Mouse (Mus musculus): ENCODE measurements around the gene Uri1.

Gene Uri1

DNA sequence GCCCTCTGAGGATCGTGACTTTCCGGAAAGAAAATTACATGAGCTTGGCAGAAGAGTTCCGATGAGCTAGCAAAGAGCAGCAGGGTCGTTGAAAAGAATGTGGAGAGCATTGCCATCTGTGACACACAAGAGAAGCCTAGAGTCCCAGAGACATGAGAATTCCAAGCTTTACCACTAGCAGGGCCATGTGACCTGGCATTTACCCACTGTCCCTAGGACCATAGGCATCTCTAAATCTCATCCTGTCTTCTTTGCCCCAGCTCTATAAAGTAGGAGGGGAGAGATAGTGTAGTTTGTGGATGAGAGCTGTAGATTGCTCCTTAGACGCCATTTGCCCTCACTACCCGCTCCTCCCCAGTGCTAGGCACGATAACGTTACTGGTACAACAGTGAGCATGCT is at the start of gene Uri1:
TSS of gene Uri1 (minus strand) at position 101 of the 400 bp plus-strand sequence.
- POLR2A ChIA-PET: interaction anchor here in 3 of 4 experiments (0.7 to 3.2 kb wide), 8 partner anchors 9 to 62 kb away, joined by 3 to 9 read pairs (median 4); no protein-coding TSS in a partner anchor
- CTCF ChIA-PET: no interaction called here

DNA sequence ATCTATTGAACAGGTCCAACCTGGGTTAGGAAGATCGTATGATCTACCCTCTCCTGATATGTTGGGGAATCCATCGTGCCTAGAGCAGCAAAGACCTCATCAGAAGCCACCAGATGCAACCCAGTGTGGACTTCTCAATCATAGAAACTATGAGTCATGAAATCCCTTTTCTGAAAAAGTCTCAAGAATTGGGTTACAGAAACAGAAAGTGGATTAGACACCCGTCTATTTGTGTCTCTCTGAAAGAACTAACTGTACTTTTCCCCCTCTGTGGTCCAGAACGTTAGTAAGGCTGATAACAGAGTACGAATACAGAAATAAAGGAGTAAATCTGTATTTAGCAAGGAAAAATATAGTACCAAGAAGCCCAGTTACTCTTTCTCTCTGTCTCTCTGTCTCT is 47.7 kb upstream of the Uri1 start:
- ChIA-PET POLR2A (no interaction called here), CTCF (no interaction called here)

DNA sequence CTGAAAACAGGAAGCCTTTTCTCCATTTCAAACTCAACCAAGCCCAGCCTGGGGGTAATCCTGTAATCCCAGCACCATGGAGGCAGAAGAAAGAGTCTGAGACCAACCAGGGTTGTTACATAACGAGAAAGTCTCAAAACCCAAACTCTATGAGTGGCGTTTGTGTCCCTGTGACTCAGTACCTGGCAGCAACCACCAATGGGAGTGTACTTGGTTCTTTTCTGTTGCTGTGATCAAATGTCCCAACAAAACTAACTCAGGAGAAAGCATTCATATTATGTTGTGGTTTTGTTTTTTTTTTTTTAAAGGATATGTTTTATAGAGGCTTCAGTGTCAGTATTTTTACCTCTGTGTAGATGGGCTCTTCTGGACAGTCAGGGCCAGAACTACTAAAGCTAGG is 47.3 kb upstream of the Uri1 start:
- ChIA-PET POLR2A (no interaction called here), CTCF (no interaction called here)

DNA sequence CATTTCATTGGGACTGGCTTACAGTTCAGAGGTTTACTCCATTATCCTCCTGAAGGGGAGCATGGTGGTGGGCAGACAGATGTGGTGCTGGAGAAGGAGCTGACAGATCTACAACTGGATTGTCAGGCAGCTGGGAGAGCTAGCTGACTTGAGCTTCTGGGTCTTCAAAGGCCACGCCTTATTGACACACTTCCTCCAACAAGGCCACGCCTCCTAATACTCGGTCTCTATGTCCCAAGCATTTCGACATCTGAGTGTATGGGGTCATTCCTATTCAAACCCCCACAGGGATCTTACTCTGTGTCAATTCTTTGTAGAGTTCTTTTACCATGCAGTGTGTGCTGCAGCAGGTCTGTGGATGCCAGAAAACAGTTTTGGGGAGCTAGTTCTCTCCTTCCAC is 41.1 kb upstream of the Uri1 start:
- ChIA-PET CTCF (interaction anchor here (0.6 to 2.2 kb wide), 6 partner anchors 9 to 118 kb away, joined by 3 to 9 read pairs (median 4); partner anchors contain the start of gene 1600014C10Rik (in 1 of the 4)), POLR2A (interaction anchor here in 3 of 4 experiments (0.6 to 1.9 kb wide), 12 partner anchors 8 to 131 kb away, joined by 3 to 8 read pairs (median 4); partner anchors contain the start of gene Ccne1 (in 1 of the 3))

DNA sequence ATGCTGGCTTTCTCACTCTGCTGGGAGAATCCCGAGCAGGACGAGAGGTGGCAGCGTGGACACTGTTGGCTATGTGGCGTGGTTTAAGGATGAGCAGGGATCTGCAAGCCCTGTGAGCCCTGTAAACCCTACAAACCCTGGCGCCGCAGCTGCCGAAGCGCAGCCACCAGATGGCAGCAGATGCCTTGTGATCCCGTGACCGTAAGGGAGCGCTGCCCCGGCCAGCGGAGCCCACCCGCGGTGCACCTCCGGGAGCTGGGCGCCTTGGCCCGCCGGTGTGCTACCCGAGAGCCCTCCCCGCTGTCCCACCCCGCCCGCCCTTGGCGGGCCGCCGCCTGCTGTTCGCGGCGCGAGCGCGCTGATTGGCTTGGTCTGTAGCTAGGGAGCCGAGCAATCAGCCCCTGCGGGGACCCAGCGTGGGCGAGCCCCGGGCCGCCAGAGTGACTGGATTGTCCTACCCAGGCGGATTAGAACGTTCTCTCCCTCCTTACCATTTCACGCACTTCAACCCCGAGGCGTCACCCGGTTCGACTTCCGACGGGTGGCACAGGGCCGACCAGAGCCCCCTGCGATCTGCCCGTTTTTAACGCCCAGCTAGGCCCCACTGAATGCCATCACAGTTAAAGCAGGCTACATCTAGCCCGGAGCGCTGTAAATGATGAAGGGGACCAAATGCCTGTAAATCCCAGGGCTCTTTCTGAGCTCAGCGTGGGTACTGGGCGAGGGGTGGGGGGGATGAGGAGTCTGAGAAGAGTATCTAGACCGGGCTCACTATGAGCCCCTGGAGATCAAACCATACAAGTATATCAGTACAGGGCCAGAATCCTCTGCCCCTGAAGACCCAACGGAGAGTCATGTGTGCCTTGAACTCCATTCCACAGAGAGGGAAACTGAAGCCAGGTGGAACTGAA is 38.0 kb upstream of the Uri1 start:
- CTCF ChIA-PET: interaction anchor here (0.5 to 2.2 kb wide), 58 partner anchors 9 to 1767 kb away, joined by 3 to 26 read pairs (median 4); partner anchors contain the start of genes 1600014C10Rik (in 2 of the 4), Ccne1 (in 1 of the 4) and Pop4 (in 1 of the 4)
- POLR2A ChIA-PET: interaction anchor here (0.6 to 3.2 kb wide), 38 partner anchors 9 to 194 kb away, joined by 3 to 20 read pairs (median 4); partner anchors contain the start of gene Ccne1 (in 3 of the 4)

DNA sequence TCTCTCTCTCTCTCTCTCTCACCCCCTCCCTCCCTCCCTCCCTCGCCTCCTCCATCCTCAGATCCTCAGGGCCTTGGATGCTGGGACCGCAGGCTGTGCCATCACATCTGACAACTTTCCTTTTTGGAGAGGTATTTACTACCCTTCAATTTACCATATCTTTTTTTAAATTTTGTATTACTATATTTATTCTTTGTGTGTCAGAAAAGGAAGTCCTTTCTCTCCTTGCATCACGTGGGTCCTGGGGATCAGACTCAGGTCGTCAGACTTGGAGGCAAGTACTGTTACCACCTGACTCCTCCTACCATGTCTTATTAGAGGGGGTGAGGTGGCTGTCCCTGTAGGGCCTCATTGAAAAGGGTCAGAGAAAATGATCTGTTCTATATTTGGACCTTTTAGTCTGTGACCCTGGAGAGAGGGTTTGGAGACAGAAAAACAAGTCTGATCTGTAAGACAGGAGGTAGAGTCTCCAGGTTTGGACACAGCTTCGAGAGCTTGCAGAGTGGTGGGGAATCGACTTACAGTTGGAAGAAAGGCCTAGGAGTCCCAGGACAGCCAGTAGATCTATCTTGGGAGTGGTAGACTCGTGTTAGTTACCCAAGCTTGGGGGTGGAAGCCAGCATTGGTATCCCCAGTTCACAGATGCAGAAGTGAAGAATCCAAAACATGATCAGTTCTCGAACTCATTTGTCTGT is 36.4 kb upstream of the Uri1 start:
- POLR2A ChIA-PET: interaction anchor here in 2 of 4 experiments (0.6 to 3.2 kb wide), 8 partner anchors 12 to 91 kb away, joined by 3 to 18 read pairs (median 8); partner anchors contain the start of gene Ccne1 (in 1 of the 2)
- CTCF ChIA-PET: interaction anchor here in 2 of 4 experiments (1.1 to 2.2 kb wide), 5 partner anchors 14 to 80 kb away, joined by 3 to 22 read pairs (median 3); no protein-coding TSS in a partner anchor

DNA sequence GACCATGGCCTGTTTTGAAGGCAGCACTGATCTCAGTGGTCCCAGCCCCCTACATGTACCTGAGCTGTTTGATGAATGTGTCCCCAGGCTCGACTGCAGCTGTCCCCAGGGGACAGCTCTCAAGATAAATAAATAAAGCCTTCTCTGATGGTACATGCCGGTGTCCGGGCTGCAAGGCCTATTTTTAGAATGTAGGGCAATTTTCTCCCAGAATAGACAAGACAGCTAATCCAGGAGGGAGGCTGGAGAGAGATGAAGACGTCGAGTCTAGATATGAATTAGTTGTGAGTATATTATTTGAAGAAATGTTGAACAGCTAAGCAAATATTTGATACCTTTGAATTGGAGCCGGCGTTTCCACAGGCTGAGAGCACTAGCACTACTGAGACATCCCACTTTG is 35.7 kb upstream of the Uri1 start:
- CTCF ChIA-PET: no interaction called here
- POLR2A ChIA-PET: interaction anchor here in 1 of 4 experiments (0.6 to 1.9 kb wide), 3 partner anchors 15 to 41 kb away, joined by 5 to 8 read pairs (median 6); no protein-coding TSS in a partner anchor

DNA sequence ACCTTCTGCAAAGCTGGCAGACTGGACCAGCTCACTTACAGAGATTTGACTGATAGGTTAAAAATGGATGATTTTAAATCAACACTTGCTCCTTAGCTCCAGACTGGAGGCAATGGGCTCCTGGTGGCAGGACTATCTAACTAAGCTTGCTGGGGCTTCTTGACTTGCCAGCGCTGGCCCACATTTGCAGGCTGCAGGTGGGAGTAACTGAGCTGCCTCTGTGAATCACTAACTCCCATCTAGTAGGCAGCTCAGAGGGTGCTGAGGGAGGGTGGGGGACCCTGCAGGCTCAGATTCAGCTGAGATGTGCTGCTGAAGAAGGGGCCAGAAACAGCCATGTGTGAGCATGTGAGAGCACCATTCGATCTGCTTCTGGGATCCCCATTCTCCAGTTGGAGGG is 32.6 kb upstream of the Uri1 start:
- ChIA-PET CTCF (interaction anchor here in 3 of 4 experiments (0.7 to 1.1 kb wide), 3 partner anchors 18 to 145 kb away, joined by 3 to 5 read pairs (median 5); no protein-coding TSS in a partner anchor), POLR2A (interaction anchor here in 3 of 4 experiments (0.7 to 1.5 kb wide), 7 partner anchors 9 to 37 kb away, joined by 3 to 5 read pairs (median 4); no protein-coding TSS in a partner anchor)

DNA sequence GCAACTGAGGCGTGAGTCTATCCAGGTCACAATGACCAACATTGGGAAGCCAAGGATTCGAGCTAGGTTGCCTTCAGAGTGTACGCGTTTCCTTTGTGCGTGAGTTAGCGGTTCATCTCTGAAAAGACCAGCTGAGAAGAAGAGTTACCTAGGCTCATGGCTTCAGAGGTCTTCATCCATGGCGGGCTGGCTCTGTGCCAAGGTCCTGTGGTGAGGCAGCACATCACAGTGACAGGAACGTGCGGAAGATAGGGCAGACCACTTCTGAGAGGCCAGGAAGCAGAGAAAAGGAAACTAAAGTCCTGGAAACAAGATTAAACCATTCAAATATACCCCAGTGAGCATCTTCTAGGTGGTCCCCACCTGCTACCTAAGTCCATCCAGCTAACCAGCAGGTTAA is 30.9 kb upstream of the Uri1 start:
- POLR2A ChIA-PET: interaction anchor here in 2 of 4 experiments (0.9 to 1.8 kb wide), 4 partner anchors 10 to 32 kb away, joined by 3 to 4 read pairs (median 3); no protein-coding TSS in a partner anchor
- CTCF ChIA-PET: no interaction called here

DNA sequence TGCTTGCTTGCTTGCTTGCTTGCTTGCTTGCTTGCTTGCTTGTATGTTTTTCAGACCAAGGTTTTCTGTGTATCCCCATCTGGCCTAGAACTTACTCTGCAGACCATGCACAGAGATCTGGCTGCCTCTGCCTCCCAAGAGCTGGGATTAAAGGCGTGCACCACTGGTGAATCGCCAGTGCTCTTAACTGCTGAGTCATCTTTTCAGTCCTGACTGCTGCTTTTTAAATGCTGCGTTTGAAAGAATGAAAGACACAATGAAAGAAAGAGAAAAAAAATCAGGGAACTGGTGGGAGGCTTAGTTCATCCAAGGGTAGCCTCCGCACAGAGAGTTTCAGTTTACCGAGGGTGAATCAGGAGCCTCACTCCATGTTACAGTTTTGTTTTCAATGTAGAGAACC is 23.9 kb upstream of the Uri1 start:
- ChIA-PET POLR2A (interaction anchor here (0.6 to 1.3 kb wide), 9 partner anchors 9 to 274 kb away, joined by 3 to 6 read pairs (median 3); partner anchors contain the start of gene Zfp536 (in 1 of the 4)), CTCF (interaction anchor here in 3 of 4 experiments (0.7 to 1.4 kb wide), 3 partner anchors 14 to 27 kb away, joined by 4 to 5 read pairs (median 5); no protein-coding TSS in a partner anchor)

DNA sequence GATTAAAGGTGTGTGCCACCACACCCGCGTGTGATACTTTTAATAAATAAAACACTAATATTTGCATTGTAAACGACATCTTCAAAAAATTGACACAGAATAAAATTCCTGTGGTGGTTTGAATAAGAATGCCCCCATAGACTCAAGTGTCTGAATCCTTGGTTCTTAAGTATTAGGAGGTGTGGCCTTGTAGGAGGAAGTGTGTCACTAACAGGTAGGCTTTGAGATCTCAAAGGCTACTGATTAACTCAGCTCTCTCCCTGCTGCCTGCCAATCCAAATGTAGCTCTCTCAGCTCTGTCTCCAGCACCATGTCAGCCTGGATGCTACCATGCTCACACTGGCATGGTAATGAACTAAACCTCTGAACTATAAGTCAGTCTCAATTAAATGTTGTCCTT is 17.9 kb upstream of the Uri1 start:
- ChIA-PET POLR2A (no interaction called here), CTCF (no interaction called here)

DNA sequence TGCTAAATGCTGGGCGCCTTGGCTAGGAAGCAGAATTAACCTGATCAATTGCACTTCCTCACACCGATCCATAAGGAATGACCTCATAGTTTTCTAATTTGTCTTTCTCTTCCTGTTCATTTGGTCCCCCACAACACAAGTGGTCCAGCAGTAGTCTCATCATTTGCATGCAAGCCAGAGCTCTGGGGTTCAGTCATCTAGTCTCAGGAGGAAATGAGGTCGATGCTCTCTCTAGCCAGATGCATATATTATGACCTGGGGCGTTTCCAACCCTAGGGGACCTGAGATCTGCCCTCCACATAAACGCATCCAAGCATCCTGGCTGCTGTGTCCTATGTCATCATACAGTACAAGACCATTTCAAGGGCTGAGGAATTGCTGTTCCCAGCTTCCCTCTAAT is 14.2 kb upstream of the Uri1 start:
- POLR2A ChIA-PET: interaction anchor here in 3 of 4 experiments (0.6 to 1.4 kb wide), 4 partner anchors 10 to 183 kb away, joined by 3 to 9 read pairs (median 4); no protein-coding TSS in a partner anchor
- CTCF ChIA-PET: interaction anchor here in 1 of 4 experiments (1.0 kb wide), 1 partner anchor 18 kb away, joined by 3 read pairs; no protein-coding TSS in a partner anchor

DNA sequence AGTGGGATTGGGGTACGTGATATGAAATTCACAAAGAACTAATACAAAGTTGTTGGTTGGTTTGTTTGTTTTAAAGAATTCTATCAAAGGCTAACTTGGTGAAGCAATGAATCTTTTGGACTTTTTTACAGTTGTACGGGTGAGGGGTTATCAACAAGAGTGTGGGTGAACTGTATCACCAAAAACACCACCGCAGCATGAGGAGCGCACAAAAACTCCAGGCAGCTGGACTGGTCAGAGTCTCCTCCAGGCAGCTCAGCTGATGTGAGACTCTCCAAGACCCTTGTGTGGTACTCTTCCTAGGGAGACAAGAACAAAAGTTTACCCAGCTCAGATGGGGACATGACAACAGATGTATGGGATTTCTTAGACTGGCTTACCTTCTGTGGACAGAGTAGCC is 7.8 kb upstream of the Uri1 start:
- ChIA-PET CTCF (interaction anchor here in 1 of 4 experiments (1.5 kb wide), 1 partner anchor 12 kb away, joined by 4 read pairs; no protein-coding TSS in a partner anchor), POLR2A (interaction anchor here in 3 of 4 experiments (0.7 to 5.6 kb wide), 8 partner anchors 11 to 54 kb away, joined by 3 to 36 read pairs (median 4); no protein-coding TSS in a partner anchor)

DNA sequence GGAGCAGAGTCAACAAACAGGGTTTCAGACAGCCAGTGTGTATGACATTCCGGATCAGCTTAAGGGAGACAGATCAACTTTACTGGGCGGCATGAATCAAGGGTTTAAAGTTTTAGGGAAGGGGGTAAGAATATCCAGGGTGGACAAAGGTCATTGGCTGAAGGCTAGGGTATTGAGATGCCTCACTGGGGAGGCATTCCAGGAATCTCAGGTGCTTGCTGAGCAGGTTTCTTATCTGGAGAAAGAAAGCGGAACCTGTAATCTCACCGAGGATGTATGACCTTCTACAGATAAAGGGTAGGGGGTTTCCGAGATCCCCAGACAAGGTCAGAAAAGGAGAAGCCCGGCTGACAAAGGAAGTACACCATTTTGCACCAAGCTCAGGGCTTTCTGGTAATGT is 7.3 kb upstream of the Uri1 start:
- POLR2A ChIA-PET: interaction anchor here (0.7 to 5.6 kb wide), 9 partner anchors 9 to 76 kb away, joined by 3 to 36 read pairs (median 4); no protein-coding TSS in a partner anchor

DNA sequence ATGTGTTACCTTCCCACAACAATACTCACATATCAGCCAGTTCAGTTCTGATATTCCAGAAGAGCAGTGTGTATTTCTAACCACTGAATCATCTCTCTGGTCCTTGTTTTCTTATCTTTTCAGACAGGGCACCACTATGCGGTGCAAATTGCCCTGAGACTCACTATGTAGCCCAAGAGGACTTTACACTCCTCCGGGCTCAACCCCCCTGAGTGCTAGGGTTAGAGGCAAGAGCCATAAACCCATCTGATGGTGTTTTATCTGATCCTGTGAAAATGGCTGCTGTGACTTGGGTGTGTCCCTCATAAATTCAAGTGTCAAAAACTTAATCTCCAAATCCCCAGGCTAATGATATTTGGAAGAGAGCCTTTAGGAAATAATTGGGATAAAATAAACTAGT is 6.6 kb upstream of the Uri1 start:
- CTCF ChIA-PET: interaction anchor here in 2 of 4 experiments (0.8 to 0.9 kb wide), 2 partner anchors 31 kb away, joined by 3 to 6 read pairs; no protein-coding TSS in a partner anchor
- POLR2A ChIA-PET: interaction anchor here (0.7 to 5.6 kb wide), 7 partner anchors 9 to 76 kb away, joined by 3 to 36 read pairs (median 4); no protein-coding TSS in a partner anchor

More for the DNA sequence above, 7.3 kb upstream of the Uri1 start:
- CTCF ChIA-PET: interaction anchor here in 2 of 4 experiments (0.8 to 1.5 kb wide), 3 partner anchors 13 to 31 kb away, joined by 3 to 6 read pairs (median 4); no protein-coding TSS in a partner anchor

DNA sequence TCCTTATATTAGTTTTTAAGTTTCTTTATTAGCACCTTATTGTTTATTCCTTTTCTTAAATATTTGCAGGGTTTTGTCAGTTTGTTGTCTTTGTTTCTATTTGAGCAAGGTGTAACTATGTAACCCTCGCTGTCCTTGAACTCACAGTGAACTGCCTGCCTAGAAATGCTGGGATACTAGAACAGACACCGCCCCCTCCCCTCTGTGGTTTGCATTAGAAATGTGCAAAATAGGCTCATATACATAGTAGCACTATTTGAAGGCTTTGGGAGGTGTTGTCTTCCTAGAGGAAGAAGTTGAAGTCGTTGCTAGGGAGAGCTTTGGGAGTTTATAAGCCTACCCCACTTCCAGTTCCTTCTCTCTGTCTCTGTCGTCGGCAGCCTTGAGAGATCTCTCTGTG is 5.7 kb upstream of the Uri1 start:
- ChIA-PET CTCF (interaction anchor here in 1 of 4 experiments (1.2 kb wide), 1 partner anchor 32 kb away, joined by 3 read pairs; no protein-coding TSS in a partner anchor), POLR2A (interaction anchor here in 1 of 4 experiments (1.1 to 2.0 kb wide), 5 partner anchors 10 to 82 kb away, joined by 3 to 14 read pairs (median 4); no protein-coding TSS in a partner anchor)

DNA sequence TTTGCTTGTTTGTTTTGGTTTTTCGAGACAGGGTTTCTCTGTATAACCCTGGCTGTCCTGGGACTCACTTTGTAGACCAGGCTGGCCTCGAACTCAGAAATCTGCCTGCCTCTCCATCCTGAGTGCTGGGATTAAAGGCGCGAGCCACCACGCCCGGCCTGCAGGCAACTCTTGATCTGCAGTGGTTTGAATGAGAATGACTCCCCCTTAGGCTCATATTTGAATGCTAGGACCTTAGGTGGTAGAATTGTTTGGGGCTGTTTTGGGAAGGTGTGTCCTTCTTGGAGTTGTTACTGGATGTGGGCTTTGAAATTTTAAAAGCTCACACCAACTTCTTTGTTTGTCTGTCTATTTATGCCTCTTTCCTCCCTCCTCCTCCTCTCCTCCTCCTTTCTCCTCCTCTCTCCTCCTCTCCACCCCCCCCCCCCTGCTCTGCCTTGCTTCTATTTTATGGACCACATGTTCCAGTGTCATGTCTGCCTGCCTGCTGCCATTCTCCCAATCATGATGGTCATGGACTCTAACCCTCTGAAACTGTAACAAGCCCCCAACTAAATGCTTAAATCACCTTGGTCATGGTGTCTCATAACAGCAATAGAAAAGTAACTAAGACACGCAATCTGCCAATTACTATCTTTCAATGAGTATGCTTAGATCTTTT is 4.7 kb upstream of the Uri1 start:
- ChIA-PET POLR2A (interaction anchor here in 2 of 4 experiments (0.6 to 2.0 kb wide), 7 partner anchors 9 to 83 kb away, joined by 3 to 14 read pairs (median 4); no protein-coding TSS in a partner anchor), CTCF (interaction anchor here in 2 of 4 experiments (0.8 to 1.2 kb wide), 2 partner anchors 8 to 33 kb away, joined by 3 read pairs; no protein-coding TSS in a partner anchor)
